Mouse (Mus musculus) thymus, postnatal 0 days (tissue): ENCODE measurements around the gene Rec114. TPM values are rescaled to one million over a fixed set of nuclear protein-coding genes. Genes with fewer than 3 reads are reported as not detected.
A peak's percentile ranks its signal among the peaks of the same experiment; 100 is the strongest.

Experiments
- DNase-seq: peaks from one replicate; pipeline ENCODE4 v3.0.0-alpha.2; 2015; ENCODE audit warnings: low spot score
- polyA plus RNA-seq: library from polyadenylated mRNA; unstranded; fragments of >200 nt; fragmentation: Nextera tagmentation; extraction: Ambion mirVana; gene quantifications from 2 replicates; pipeline ENCODE4 v1.2.1, GENCODE M21; 2015

The Rec114 gene
- polyA plus RNA-seq, 1 experiment from 2014 or later: 1.9 TPM

DNA sequence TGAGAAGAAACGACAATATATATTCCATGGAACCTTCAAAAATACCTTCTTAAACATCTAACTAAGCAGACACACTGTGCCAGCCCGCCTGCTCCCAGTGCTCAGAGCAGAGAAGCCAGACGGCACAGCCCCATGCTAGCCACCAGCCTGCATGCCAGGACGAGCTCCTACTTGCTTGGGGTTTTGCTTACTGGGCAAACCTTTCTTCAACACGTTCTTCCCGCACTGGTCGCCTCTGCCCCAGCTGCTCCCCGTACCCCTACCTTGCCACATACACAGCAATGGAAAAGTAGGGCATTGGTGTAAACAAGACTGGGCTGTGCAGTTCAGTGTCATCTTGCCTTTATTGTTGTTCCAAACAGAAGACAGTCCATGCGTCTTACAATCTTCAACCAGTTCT, 78.3 kb downstream of the Rec114 start:
- no peak for DNase-seq

DNA sequence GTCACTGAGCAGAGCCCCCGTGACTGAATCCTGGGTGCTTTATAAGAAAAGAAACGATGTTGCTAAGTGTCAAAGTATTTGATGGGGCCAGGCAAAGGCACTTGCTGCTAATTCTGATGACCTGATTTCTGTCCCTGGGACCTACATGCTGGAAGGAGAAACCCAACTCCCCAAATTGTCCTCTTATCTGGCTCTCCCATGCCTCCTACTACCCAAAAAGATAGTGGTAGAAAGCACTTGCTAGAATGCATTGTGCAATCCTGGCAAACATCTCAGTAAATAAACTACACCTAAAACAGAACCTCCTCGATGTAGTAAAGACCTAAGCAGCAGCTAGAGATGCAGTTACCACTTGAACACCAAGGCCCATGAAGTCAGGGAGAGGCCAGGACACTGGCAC, 81.0 kb downstream of the Rec114 start:
- DNase-seq: no peak

DNA sequence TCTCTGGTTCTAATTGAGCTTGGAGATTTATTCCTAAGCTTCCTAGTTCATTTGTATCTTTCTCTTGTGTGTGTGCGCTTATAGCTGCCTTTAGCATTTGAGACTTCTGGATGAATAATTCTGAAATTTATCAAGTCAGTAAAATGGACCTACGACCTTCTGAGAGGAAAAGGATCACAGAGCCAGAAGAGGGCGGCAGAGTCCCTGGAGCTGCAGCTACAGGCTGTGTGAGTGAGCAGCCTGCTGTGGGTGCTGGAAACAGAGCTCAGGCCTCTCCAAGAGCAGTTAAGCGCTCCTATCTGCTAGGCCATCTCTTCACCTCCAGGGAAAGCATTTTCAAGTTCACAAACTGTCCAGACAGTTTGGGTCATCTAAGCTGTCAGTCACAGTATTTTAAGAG, 81.8 kb downstream of the Rec114 start:
- no peak for DNase-seq

DNA sequence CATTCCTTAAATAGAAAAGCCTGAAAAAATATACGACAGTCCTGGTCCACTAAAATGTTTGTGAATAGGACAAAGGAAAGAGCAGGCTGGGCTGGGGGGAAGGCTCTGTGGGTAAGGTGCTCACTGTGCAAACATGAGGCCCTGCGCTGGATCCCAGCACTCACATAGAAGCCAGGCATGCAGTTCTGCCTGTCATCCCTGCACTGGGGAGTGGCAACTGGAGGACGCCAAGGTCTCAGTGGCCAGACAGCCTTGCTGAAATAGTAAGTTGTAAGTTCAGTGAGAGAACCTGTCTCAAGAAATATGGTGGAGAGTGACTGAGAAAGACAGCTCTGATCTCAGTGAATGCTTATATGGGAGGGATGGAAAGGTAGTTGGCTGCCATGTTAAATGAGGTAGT, 83.1 kb downstream of the Rec114 start:
- no peak for DNase-seq

DNA sequence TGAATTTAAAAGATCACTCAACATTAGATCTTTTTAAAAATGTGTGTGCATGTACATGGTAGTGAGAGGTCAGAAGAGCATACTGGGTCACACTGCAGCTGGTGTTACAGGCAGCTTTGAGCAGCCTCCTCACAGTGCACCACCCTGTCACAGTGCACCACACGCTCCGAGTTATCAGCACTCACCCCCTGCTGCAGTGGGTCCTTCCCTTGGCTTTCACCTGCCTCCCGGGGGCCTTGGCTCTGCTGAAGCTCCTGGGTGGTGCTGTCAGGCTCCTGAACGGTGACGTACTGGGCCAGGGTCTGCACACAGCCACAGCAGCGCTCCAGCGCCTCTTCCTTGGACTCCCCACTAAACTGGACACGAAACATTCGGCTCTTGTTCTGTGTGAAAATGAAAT, 83.8 kb downstream of the Rec114 start:
- no peak for DNase-seq

DNA sequence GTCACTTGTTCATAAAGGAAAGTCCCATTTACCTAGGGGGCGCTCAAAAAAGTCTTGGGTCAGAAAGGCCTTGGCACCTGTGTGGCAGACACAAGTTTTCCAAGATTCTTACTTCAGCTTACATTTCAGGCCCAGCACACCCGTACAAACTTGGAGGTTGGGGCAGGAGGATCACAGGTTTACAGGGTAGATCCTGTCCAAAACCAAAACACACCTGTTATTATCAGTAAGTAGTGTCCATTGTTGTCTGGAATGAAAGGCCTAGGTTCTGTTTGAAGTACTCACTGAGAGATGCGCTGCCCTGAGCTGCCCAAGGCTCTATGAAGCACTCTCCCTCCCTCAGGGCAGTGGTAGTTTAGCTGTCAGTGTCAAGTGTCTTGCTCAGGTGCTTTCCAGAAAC, 84.4 kb downstream of the Rec114 start:
- DNase-seq: no peak

DNA sequence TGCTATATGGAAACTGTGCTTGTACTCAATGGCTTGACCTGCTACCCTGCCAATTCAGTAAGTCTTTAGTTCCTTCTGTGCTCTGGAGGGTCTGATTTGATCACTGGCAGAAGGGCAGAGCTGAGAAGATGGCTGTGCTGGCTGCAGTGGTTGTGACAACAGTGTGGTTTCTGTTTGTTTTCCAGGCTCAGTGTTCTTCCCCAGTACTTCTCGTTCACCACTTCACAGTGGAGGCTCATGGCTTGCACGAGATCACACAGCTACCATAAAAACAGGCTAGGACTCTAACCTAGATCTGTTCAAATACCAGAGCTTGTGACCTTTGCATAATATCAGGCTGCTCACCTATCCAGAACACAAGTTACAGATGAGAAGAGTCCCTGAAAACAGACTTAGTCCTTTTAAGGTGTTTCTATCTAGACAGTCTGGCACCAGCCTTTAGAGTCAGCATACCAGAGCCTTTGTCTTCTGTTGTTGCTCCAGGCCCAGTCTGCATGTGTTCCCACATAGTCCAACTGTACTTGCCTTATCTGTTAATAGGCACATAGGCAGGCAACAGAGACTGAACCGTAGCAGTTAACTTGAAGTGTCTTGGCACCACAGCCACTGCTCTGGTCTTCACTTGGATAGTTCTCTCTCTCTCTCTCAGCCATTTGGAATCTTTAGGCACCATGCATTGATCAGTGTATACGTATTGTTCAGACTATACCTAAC, 85.0 kb downstream of the Rec114 start:
- DNase-seq: no peak

DNA sequence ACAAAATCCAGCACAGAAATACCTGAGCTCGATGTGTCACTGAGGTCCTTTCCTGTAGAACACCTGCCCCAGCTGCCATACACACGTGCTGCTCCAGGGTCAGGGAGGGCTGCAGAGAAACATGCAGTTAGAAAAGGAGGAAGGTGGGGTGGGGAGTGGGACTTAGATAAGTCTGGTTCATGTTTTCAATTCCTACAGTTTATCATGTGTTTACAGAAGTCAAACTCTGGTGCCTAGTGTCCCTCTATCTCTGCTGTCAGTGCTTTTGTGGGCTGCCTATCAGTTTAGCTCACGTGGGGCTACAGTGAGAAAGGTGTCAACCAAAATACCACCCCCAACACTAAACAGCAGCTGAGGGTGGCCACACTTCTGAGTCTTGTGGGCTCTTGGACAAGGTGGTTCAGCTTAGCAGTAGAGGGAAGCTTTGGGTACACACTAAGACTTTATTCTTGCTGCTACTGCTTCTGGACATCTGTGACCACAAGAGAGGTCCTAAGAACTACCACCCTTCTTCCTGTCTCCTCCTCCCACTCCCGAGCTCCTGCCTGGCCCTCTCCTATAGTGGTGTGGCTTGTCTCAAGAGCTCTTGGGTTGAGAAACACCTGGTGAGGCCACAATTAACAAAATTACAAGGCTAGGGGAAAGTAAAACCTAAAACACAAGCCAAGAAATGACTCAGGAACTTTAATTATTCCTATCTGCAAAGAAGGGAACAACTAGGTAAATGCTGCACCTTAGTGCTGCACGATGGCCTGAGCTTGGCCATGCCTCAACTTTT, 85.8 kb downstream of the Rec114 start:
- DNase-seq: no peak

DNA sequence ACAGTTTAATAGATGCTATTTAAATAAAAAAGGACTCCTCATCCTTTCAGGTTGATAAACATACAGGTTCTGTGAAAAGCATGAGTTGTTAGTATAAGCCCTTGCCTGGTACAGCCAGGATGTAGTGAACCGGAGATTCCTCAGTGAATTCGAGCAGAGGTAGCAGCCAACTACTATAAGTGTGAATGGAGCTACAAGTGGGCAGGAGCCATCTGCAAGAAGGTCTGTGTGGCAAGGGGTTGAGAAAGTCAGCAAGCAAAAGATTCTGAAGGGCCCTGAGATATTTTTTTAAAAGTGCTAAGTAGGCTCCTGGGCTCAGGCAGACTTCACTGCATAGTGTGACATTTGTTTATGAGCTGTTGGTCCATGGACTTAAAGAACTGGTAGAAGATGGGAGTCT, 86.9 kb downstream of the Rec114 start:
- DNase-seq: no peak

DNA sequence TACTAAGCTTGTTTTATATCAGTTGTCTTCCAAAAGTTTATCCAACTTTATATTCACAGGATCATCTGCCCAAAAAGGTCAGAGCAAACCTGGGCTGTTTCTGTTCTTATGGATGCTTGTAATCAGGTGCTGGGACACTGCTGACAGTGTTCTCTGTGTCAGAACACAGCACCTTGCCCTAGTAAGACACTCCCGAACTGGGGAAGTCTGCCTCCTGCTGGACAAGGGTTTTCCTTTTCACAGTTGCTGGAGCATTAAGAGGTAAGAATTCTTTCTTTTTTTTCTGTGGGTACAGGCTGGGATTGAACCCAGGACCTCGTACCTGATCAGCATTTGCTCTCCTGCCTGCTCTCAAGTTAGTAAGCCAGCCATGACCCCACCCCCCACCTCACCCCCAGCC, 87.4 kb downstream of the Rec114 start:
- DNase-seq: peak; percentile 24

DNA sequence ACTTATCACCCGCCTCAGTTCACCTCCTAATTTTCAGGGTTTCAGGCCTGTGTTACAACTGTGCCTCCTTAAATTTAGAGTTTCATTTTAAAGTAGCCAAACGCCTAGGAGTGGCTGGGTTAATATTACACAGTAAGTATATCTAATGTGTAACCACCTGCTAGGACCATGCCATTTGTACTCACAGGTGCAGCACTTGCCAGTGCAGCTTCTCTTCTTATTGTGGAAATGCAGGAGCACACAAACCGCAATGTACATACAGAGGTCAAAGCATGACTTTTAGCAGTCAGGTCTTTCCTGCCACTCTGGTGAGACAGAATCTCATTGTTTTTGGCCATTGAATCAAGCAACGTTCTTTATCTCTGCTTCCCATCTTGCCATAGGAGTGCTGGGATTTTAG, 89.3 kb downstream of the Rec114 start:
- DNase-seq: no peak

DNA sequence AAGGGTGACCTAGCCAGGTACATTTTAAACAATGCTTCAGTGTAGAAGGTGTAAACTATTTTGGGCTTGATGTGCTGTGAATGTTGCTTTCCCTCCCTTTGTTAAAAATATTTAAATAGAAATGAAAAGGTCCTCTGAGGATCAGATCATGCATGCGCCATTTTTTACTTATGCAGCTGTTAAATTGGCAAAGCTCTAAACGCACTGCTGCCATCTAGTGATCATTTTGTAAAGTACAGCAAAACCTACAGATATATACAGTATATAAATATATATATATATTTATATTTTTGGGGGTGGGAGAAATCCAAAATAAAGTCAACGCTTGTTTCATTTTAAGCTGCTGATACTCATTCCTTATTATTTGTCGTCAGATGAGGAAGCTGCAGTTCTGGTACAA, 91.8 kb downstream of the Rec114 start:
- DNase-seq: peak; percentile 71

DNA sequence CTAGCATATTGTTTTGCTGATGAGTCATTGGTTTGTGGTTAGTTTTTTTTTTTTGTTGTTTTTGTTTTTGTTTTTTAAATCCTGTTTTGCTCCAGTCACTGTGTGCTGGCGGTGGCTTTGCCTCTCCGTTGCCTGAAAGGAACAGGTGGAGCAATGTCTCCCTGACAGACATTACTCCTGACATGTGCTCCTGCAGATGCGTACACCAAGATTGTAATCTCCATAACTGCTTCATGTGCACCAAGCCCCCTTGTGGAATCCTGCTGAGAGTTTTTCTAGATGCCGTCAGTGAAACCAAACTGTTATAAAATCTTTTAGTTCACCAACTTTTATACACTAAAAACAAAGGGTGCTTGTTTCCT, 94.5 kb downstream of the Rec114 start:
- DNase-seq: no peak

DNA sequence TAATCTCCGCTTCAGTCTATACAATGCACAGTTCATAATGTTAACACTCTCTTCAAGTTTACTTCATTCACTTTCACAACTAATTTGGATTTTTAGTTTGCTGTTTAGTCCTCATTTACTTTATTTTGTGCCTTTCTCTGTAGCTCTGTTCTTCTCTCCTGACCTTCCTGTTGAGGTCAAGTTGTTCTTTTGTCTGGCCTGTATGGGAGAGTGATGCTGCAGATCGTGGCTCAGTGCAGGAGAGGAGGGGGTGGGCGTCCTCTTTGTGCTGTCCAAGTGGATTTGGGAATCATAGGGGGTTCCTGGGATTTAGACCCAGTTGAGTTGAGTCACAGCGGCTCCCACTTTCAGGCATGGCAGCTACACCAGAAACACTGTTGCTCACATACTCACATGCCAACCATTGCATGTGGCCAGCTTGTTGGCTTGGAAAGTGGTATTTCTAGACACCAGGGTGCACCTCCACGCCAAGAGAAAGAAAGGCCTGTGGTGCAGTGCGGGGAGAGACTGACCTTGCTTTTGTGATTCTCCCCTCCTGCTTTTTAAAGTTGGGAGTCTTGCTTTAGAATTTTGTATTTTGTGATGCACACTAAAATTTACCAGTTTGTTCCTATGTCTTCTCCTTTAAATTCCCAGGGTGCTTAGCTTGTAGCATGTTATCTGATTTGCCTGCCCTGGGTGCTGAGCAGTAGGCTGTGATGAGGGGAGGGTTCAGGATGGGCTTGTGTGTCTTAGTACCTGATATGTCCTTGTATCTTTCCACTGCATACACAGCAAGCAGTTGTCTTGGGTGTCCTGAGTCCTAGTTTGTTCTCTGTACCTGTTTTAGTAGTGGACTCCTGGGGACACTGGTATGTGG, 95.1 kb downstream of the Rec114 start:
- DNase-seq: no peak

DNA sequence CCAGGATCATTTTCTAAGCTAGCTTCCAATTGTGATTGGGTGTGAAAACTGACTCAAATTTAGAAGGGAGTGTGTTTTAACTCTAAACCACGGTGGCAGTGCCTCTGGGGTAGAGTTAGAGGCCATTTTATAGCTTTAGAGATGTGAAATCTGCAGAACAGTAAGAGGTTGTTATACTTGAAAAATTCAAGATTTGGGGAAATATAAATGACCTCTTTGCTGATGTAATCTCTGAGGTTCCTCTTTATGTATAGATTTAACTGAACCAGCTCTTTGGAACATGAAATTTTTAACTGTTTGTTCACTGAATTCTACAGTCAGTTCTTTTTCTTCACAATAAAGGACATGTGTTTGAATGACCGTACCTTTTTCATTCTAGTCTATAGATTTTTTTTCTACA, 113.3 kb downstream of the Rec114 start:
- DNase-seq: no peak

DNA sequence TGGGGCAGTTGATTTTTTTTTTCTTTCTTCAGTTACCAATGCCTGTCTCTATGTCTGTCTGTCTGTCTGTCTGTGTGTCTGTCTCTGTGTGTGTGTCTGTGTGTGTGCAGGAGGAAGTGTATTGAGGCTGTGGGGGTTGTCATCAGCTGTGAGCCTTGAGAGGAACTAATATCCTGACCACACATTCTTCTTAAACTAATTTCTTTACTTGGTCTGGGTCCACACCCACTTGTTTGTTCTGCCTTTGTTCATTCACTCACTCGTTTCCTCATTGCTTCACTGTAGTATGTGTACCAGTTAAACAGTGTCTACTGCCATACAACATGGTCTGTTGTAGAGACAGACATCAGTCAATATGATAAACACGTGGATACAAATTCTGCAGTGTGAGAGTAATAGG, 116.6 kb downstream of the Rec114 start:
- DNase-seq: no peak

DNA sequence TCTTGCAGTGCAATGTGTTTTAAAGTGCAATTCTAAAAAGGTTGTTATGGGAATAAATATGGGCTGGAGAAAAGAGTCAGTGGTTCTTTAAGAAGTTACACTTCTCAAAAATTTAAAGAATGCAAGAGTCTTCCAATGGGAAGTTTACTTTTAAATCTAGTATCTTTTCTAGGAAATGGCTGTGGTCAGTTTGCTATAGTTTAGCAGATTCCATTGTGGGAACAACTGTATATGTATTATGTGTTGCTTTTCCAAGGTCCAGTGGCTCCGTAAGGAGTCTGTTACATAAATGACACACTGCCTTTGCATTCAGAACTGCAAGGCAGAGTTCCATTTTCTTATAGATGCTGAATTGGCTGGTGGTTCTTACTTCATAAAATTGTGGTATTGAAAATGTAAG, 120.8 kb downstream of the Rec114 start:
- no peak for DNase-seq

DNA sequence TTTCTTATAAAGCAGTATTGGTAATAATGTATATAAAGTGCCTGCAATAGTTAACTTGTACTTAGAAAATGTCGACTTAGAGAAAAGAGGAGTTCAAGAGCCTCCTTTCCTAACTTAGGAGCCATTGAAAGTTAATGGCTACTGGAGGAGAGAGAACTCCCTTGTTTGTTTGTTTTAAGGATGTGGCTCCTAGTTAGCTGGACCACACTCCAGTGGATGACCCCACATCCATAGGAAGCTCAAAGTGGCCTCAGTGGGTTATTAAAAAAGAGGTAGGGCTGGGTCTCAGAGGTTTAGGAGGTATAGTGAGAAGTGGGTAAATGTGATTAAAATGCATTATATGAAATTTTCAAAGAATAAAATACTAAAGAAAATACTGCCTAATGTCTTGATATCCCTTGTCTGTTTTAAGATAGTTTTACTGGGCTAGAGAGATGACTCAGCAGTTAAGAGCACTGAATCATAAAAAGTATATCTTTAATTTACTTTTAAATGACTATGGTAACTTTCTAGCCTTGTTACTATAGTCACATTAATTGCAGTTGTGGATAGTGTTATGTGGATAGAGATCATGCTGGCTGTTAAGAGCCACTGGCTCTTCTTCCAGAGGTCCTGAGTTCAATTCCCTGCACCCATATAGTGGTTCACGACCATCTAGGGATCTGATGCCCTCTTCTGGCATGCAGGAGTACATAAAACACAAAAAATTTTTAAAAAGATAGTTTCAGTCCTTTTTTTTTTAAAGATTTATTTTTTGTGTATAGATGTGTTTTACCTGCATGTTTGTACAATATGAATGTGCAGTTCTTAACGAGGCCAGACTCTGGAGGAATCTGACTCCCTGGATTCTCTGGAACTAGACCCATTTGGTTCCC, 128.5 kb downstream of the Rec114 start:
- no peak for DNase-seq

DNA sequence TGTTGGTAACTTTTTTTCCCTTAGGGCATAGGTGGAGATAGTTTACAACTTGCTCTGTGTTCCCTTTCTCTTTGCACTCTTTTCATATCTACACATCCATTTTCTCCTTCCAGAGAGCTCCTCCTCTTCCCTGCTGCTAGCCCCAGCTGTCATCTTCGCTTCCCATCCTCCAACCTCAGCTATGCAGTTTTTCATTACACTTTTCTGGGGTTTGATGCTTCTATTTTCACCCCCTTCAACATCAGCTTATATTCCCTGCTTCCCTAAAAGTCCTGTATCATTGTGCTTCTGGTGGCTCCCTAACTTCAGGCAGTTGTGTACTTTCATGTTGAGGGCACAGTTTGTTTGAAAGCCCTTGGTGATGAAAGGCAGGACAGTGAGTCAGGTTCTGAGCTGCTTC, 130.0 kb downstream of the Rec114 start:
- no peak for DNase-seq
